Mouse (Mus musculus) liver, embryonic 14.5 days (tissue): ENCODE measurements around the gene Cwc27.

Experiments
- CTCF ChIP-seq: IDR thresholded peaks from 2 replicates; pipeline ENCODE4 v1.5.1; 2016; ENCODE audit warnings: antibody characterized with exemption, low read depth, control low read depth
- EP300 ChIP-seq: IDR thresholded peaks from 2 replicates; pipeline ENCODE4 v1.6.1; 2016; ENCODE audit warnings: antibody characterized with exemption, low read depth

DNA sequence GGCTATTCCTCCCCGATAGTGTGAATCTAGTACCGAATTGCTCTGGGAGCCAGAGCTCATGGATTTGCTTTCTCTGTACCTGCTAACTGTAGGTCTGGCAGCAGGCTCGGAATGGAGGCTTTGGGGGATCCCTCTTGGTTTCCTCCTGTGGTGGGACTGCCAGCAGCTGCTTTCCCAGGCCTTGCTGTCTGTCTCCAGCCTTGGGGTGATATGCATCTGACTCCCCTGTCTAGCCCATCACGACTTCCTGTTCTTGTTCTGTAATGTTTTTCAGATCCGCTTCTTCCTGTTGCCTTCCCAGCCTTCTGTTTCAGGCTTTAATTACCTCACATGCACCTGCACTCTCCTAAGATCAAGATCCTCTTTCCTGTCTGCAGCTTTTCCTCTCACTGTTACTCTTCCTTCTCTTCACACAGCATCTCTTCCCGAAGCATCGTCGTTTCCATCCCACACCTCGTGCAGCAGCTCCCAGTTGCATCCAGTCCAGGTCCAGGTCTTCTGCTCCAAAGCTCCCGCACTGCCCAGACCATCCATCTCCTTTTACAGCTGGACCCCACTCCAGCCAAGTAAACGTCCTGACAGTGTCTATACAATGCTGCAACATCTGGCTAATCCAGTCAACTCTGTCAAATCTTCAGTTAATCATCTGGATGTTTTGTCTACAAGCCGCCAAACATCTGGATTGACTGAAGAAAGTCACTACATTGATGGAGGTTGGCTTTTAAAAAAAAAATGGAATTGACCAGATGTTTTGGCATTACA, 193.6 kb downstream of the Cwc27 start:
- no peak for TF ChIP-seq CTCF
- TF ChIP-seq EP300, result no peak
